Mouse (Mus musculus): ENCODE measurements around the gene Cpne5. TPM values are rescaled to one million over a fixed set of nuclear protein-coding genes. Genes with fewer than 3 reads are reported as not detected.
"Not testable (repeated sequence)": the region's sequence is repeated elsewhere in the genome, so short reads cannot be mapped to it uniquely, and the experiment has no call there.

Gene Cpne5
- polyA plus RNA-seq, 1 experiment from 2014 or later, result 38.1 TPM

DNA sequence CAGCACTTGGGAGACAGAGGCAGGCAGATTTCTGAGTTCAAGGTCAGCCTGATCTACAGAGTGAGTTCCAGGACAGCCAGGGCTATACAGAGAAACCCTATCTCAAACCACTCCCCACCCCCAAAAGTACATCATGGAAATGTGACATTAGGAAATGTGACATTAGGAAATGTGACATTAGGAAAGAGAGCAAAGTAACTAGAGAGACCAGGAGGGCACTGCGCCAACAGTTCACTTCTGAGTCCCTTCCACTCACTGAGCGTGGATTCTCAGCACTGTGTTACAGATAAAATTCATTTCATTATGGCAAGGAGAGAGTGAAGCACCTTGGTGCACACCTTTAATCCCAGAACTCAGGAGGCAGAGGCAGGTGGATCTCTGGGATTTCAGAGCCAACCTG is 21.0 kb upstream of the Cpne5 start:
- no peak overlapping the region for H3K4me3 ChIP-seq (replicated peaks; ENCODE audit: low read length)
- no peak overlapping the region for H3K4me2 ChIP-seq (replicated peaks)
- H3K4me1 ChIP-seq (replicated peaks; ENCODE audit: control insufficient read depth, insufficient read depth, low read length), result peaks cover 14% of the 10 kb centered on the region
- ATAC-seq (ENCODE audit: low FRiP score), result no peak
- no peaks in the 10 kb centered on the region for H3K27me3 ChIP-seq (ENCODE audit: control insufficient read depth, insufficient read depth, low read length)
- H3K36me3 ChIP-seq (replicated peaks; ENCODE audit: control insufficient read depth, insufficient read depth), result peaks cover 50% of the 10 kb centered on the region
- DNase-seq (ENCODE audit: low spot score), result no peak
- no peaks in the 10 kb centered on the region for H3K9me3 ChIP-seq (ENCODE audit: control insufficient read depth, low read length)
- H3K9ac ChIP-seq, result no peak overlapping the region
- WGBS, result 93% methylated on average over 2 of the region's 2 CpGs
- no peak overlapping the region for H3K27ac ChIP-seq

DNA sequence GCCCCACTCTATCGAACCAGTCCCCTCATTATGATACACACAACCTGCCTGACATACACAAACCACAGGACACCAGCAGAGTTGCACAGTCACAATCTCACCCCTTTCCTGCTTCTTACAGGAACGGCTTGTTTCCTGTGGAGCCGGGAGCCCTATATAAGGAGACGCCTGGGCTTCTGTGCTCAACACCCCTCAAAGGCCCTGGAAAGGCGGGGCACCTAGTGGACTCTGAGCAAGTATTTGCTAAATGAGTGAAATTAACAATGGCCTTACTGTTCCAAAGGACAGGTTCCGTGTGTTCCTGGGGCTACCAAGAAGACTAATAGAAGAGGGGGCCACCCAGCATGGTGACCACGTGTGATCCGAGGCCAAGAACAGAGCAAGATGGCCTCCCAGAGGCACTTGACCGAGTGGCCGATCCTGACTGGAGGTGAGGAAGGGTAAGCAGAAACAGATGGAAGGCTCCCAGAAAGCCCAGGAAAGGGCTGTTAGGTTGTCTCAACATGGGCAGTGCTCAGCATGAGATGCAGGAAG is 20.1 kb upstream of the Cpne5 start:
- WGBS, result 87% methylated on average over 10 of the region's 10 CpGs
- no peak overlapping the region for H3K9ac ChIP-seq

DNA sequence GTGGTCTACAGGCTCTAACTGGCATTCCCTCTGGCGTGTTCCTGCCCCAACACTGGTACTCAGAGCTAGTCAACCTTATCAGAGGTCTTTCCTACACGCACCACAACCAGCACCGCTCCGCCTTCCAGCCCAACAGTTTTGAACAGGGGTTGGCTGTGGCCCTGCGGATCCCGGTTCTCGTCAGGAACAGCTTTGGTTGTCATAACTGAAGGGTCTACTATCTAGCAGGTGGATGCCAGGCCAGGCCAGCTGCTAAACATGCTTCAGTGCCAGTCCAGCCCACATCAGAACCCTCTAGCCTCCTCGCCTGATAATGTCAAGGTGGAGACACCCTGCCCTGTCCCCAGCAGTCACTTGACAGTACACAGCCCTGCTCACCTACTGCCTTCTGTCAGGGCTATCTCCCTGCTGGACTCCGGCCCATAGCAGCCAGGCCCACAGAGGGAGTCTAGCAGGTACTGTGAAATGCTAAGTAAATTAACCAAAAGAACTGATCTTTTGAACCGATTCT is 19.1 kb upstream of the Cpne5 start:
- DNase-seq (ENCODE audit: low spot score), result no peak
- no peak overlapping the region for H3K9ac ChIP-seq
- WGBS, result 95% methylated on average over 10 of the region's 10 CpGs

More for the DNA sequence above, 20.1 kb upstream of the Cpne5 start:
- peak overlapping the region; percentile 32; the same call in 1 of the 2 replicates for H3K27ac ChIP-seq
- H3K4me2 ChIP-seq (replicated peaks), result no peak overlapping the region
- DNase-seq (ENCODE audit: low spot score), result no peak
- no peaks in the 10 kb centered on the region for H3K9me3 ChIP-seq (ENCODE audit: control insufficient read depth, low read length)
- peaks cover 53% of the 10 kb centered on the region for H3K36me3 ChIP-seq (replicated peaks; ENCODE audit: control insufficient read depth, insufficient read depth)
- no peak for ATAC-seq (ENCODE audit: low FRiP score)
- H3K4me1 ChIP-seq (replicated peaks; ENCODE audit: control insufficient read depth, insufficient read depth, low read length), result peaks cover 12% of the 10 kb centered on the region
- H3K27me3 ChIP-seq (ENCODE audit: control insufficient read depth, insufficient read depth, low read length), result no peaks in the 10 kb centered on the region
- H3K4me3 ChIP-seq (replicated peaks; ENCODE audit: low read length), result no peak overlapping the region

GRCm38 (mm10) chr17:29256507-29256906 is 18.5 kb upstream of the Cpne5 start:
- no peaks in the 10 kb centered on the region for H3K27me3 ChIP-seq (ENCODE audit: control insufficient read depth, insufficient read depth, low read length)
- 85% methylated on average over 6 of the region's 6 CpGs for WGBS
- peaks cover 58% of the 10 kb centered on the region for H3K36me3 ChIP-seq (replicated peaks; ENCODE audit: control insufficient read depth, insufficient read depth)
- no peaks in the 10 kb centered on the region for H3K9me3 ChIP-seq (ENCODE audit: control insufficient read depth, low read length)
- no peak overlapping the region for H3K27ac ChIP-seq
- H3K4me1 ChIP-seq (replicated peaks; ENCODE audit: control insufficient read depth, insufficient read depth, low read length), result peaks cover 4% of the 10 kb centered on the region; the same call in 1 of the 2 replicates
- ATAC-seq (ENCODE audit: low FRiP score), result no peak
- H3K4me2 ChIP-seq (replicated peaks), result no peak overlapping the region
- H3K4me3 ChIP-seq (replicated peaks; ENCODE audit: low read length), result no peak overlapping the region
- DNase-seq (ENCODE audit: low spot score), result no peak
- no peak overlapping the region for H3K9ac ChIP-seq

More for the DNA sequence above, 19.1 kb upstream of the Cpne5 start:
- Histone ChIP-seq H3K27me3 (ENCODE audit: control insufficient read depth, insufficient read depth, low read length) (no peaks in the 10 kb centered on the region), H3K4me1 (replicated peaks; ENCODE audit: control insufficient read depth, insufficient read depth, low read length) (peaks cover 2% of the 10 kb centered on the region; the same call in 1 of the 2 replicates), H3K9me3 (ENCODE audit: control insufficient read depth, low read length) (no peaks in the 10 kb centered on the region), H3K27ac (no peak overlapping the region), H3K4me3 (replicated peaks; ENCODE audit: low read length) (no peak overlapping the region), H3K4me2 (replicated peaks) (no peak overlapping the region), H3K36me3 (replicated peaks; ENCODE audit: control insufficient read depth, insufficient read depth) (peaks cover 53% of the 10 kb centered on the region)
- ATAC-seq (ENCODE audit: low FRiP score), result no peak

DNA sequence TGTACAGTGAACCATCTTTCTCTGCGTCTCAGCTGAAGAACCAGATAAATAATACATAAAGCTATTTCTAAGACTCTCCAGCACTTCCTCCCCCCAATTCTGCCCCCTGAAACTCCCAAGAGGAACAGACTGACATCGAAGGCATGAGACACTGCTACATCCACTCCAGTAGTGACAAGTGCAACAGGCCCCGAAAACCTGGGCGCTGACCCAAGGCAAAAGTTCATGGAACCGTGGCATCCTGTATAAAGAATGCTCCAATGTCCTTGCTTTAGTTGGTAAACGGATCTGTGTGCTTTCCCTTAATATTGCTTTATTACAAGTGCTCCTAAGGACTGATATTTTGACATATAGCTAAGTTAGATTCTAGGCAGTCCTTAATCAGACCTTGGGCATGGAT is 16.8 kb upstream of the Cpne5 start:
- ATAC-seq (ENCODE audit: low FRiP score); H3K27ac ChIP-seq; H3K4me3 ChIP-seq (replicated peaks; ENCODE audit: low read length); H3K9ac ChIP-seq; H3K27me3 ChIP-seq (ENCODE audit: control insufficient read depth, insufficient read depth, low read length); H3K9me3 ChIP-seq (ENCODE audit: control insufficient read depth, low read length); DNase-seq (ENCODE audit: low spot score); H3K4me1 ChIP-seq (replicated peaks; ENCODE audit: control insufficient read depth, insufficient read depth, low read length); H3K4me2 ChIP-seq (replicated peaks): not testable (repeated sequence)
- peaks cover 63% of the 10 kb centered on the region for H3K36me3 ChIP-seq (replicated peaks; ENCODE audit: control insufficient read depth, insufficient read depth)
- WGBS, result 89% methylated on average over 6 of the region's 6 CpGs

GRCm38 (mm10) chr17:29253684-29254083 is 15.7 kb upstream of the Cpne5 start:
- H3K9me3 ChIP-seq (ENCODE audit: control insufficient read depth, low read length), result no peaks in the 10 kb centered on the region
- no peak overlapping the region for H3K4me3 ChIP-seq (replicated peaks; ENCODE audit: low read length)
- H3K27ac ChIP-seq, result no peak overlapping the region
- WGBS, result 89% methylated on average over 9 of the region's 9 CpGs
- no peaks in the 10 kb centered on the region for H3K27me3 ChIP-seq (ENCODE audit: control insufficient read depth, insufficient read depth, low read length)
- no peak for DNase-seq (ENCODE audit: low spot score)
- no peak overlapping the region for H3K4me2 ChIP-seq (replicated peaks)
- H3K36me3 ChIP-seq (replicated peaks; ENCODE audit: control insufficient read depth, insufficient read depth), result peaks cover 68% of the 10 kb centered on the region
- peaks cover 4% of the 10 kb centered on the region; the same call in 1 of the 2 replicates for H3K4me1 ChIP-seq (replicated peaks; ENCODE audit: control insufficient read depth, insufficient read depth, low read length)
- no peak overlapping the region for H3K9ac ChIP-seq
- no peak for ATAC-seq (ENCODE audit: low FRiP score)

DNA sequence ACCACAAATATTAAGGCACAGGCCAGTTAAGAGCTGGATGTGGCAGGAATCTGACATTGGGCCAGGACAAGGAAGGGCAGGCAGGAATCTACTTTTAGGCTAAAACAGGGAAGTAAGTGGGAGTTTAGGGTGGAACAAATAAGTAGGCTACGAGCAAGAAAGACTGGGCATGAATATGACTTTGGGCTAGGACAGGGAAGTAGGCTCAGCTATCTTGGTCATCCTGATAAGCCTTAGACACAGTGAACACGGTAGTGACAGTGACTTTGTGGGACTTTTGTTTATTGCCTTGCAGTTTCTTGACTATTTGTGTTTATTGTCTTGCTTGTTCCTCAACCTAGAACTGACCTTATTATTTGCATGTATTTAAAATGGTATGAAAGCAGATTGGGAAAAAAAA is 15.3 kb upstream of the Cpne5 start:
- no peak overlapping the region for H3K9ac ChIP-seq
- H3K36me3 ChIP-seq (replicated peaks; ENCODE audit: control insufficient read depth, insufficient read depth), result peaks cover 64% of the 10 kb centered on the region
- no peaks in the 10 kb centered on the region for H3K27me3 ChIP-seq (ENCODE audit: control insufficient read depth, insufficient read depth, low read length)
- no peak overlapping the region for H3K4me3 ChIP-seq (replicated peaks; ENCODE audit: low read length)
- no peaks in the 10 kb centered on the region for H3K9me3 ChIP-seq (ENCODE audit: control insufficient read depth, low read length)
- 90% methylated on average over 2 of the region's 2 CpGs for WGBS
- ATAC-seq (ENCODE audit: low FRiP score) (no peak), DNase-seq (ENCODE audit: low spot score) (no peak)
- no peak overlapping the region for H3K27ac ChIP-seq
- H3K4me1 ChIP-seq (replicated peaks; ENCODE audit: control insufficient read depth, insufficient read depth, low read length), result peaks cover 4% of the 10 kb centered on the region; the same call in 1 of the 2 replicates
- no peak overlapping the region for H3K4me2 ChIP-seq (replicated peaks)

GRCm38 (mm10) chr17:29251608-29252390 is 13.8 kb upstream of the Cpne5 start:
- DNase-seq (ENCODE audit: low spot score), result no peak
- H3K27me3 ChIP-seq (ENCODE audit: control insufficient read depth, insufficient read depth, low read length), result no peaks in the 10 kb centered on the region
- 76% methylated on average over 15 of the region's 15 CpGs for WGBS
- H3K4me1 ChIP-seq (replicated peaks; ENCODE audit: control insufficient read depth, insufficient read depth, low read length), result peaks cover 4% of the 10 kb centered on the region; the same call in 1 of the 2 replicates
- no peak overlapping the region; the same call in none of the 2 replicates for H3K27ac ChIP-seq
- H3K4me2 ChIP-seq (replicated peaks), result no peak overlapping the region
- H3K4me3 ChIP-seq (replicated peaks; ENCODE audit: low read length), result no peak overlapping the region
- ATAC-seq (ENCODE audit: low FRiP score), result no peak
- no peak overlapping the region for H3K9ac ChIP-seq
- H3K9me3 ChIP-seq (ENCODE audit: control insufficient read depth, low read length), result no peaks in the 10 kb centered on the region
- H3K36me3 ChIP-seq (replicated peaks; ENCODE audit: control insufficient read depth, insufficient read depth), result peaks cover 52% of the 10 kb centered on the region

DNA sequence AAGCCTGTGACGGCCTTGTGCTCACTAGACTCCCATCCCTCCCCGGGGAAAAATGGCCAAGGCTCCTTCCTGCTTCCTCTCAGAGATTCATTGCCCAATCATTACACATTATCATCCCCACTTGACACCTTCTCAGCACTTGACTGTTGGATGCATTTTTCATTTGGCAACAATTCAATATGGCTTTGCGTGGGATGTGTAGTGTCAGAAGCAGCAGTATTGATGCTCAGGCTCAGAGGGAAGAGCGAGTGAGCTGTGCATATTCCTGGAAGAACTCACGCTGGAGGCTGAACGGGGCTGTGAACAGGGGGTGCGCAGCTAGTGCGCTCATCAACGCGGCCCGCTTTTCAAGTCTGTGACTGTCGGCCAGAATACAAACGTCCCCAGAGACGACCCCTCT is 13.0 kb upstream of the Cpne5 start:
- WGBS, result 81% methylated on average over 14 of the region's 14 CpGs
- peaks cover 45% of the 10 kb centered on the region for H3K36me3 ChIP-seq (replicated peaks; ENCODE audit: control insufficient read depth, insufficient read depth)
- not testable (repeated sequence) for ATAC-seq (ENCODE audit: low FRiP score); DNase-seq (ENCODE audit: low spot score); H3K27ac ChIP-seq; H3K27me3 ChIP-seq (ENCODE audit: control insufficient read depth, insufficient read depth, low read length); H3K9me3 ChIP-seq (ENCODE audit: control insufficient read depth, low read length); H3K9ac ChIP-seq; H3K4me3 ChIP-seq (replicated peaks; ENCODE audit: low read length); H3K4me2 ChIP-seq (replicated peaks); H3K4me1 ChIP-seq (replicated peaks; ENCODE audit: control insufficient read depth, insufficient read depth, low read length)

Measured in hindbrain, embryonic 14.5 days (tissue).